ENCODE assay signal across 39 mouse cellular contexts in the genomic region with DNA sequence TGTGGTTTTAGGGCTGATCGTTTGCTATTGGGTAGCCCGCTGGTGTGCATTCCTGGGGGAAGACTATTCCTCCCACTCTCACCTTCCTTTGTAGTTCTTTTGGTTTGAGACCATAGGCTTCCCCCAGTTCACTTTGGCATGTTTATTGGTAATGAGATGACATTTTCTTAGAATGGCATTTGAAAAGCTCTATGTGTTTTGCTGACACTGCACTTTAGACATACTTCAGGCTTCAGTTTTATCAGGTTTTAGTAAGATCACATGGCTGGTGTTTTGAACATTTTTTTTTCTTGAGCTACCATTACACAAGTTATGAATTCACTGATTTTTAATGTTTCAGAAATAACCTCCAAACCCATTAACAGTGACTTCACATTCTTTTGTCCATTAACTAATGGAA. TPM values are rescaled to one million over a fixed set of nuclear protein-coding genes. Genes with fewer than 3 reads are reported as not detected.
"Had no signal": no experiment of that assay in that cellular context is flagged by ENCODE, and none has a peak within 500 bp of the region (broad histone marks: within the 10 kb centered on the region; RNA-seq: fewer than 3 reads in every experiment).

No protein-coding gene starts in this region.

- H3K4me3 ChIP-seq: embryonic facial prominence, embryonic 10.5 days; embryonic facial prominence, embryonic 12.5 days; embryonic facial prominence, embryonic 13.5 days; embryonic facial prominence, embryonic 15.5 days; erythroblast, embryonic 14.5 days; forebrain, embryonic 10.5 days; forebrain, embryonic 12.5 days; forebrain, embryonic 13.5 days; forebrain, embryonic 15.5 days; gastrocnemius, adult 2 months; heart, adult 2 months; heart, embryonic 10.5 days had no signal

- H3K36me3 ChIP-seq: embryonic facial prominence, embryonic 10.5 days; embryonic facial prominence, embryonic 12.5 days; embryonic facial prominence, embryonic 13.5 days; embryonic facial prominence, embryonic 15.5 days; forebrain, embryonic 10.5 days; forebrain, embryonic 12.5 days; forebrain, embryonic 15.5 days; heart, embryonic 10.5 days had no signal

- H3K27me3 ChIP-seq: embryonic facial prominence, embryonic 12.5 days; embryonic facial prominence, embryonic 13.5 days; embryonic facial prominence, embryonic 15.5 days; forebrain, embryonic 12.5 days; forebrain, embryonic 13.5 days; forebrain, embryonic 15.5 days had no signal

- H3K9ac ChIP-seq: embryonic facial prominence, embryonic 12.5 days; embryonic facial prominence, embryonic 13.5 days; embryonic facial prominence, embryonic 15.5 days; forebrain, embryonic 12.5 days; forebrain, embryonic 13.5 days; forebrain, embryonic 15.5 days; forebrain, postnatal 0 days had no signal

- H3K4me1 ChIP-seq: embryonic facial prominence, embryonic 10.5 days; embryonic facial prominence, embryonic 12.5 days; embryonic facial prominence, embryonic 13.5 days; forebrain, embryonic 10.5 days; forebrain, embryonic 12.5 days; forebrain, embryonic 13.5 days; forebrain, embryonic 15.5 days; heart, embryonic 10.5 days had no signal

- DNase-seq: cerebellum, adult 9-11 months; cerebellum, postnatal 10 days; cerebellum, postnatal 14 days; cerebellum, postnatal 25 days; cerebellum, postnatal 36 days; embryo, embryonic 11 days; forebrain, postnatal 0 days; gastrocnemius, adult 2 months; gastrocnemius, postnatal 10 days; gastrocnemius, postnatal 14 days; gastrocnemius, postnatal 25 days; gastrocnemius, postnatal 36 days; heart, adult 11 months; heart, adult 18-20 months; heart, adult 2 months had no signal

- H3K27ac ChIP-seq: embryonic facial prominence, embryonic 10.5 days; embryonic facial prominence, embryonic 12.5 days; embryonic facial prominence, embryonic 13.5 days; embryonic facial prominence, embryonic 15.5 days; forebrain, embryonic 10.5 days; forebrain, embryonic 12.5 days; forebrain, embryonic 13.5 days; forebrain, embryonic 15.5 days; gastrocnemius, adult 2 months; heart, adult 2 months; heart, embryonic 10.5 days had no signal

- H3K4me2 ChIP-seq: embryonic facial prominence, embryonic 12.5 days; embryonic facial prominence, embryonic 13.5 days; embryonic facial prominence, embryonic 15.5 days; forebrain, embryonic 12.5 days; forebrain, embryonic 13.5 days; forebrain, embryonic 15.5 days had no signal

- H3K9me3 ChIP-seq: embryonic facial prominence, embryonic 10.5 days; embryonic facial prominence, embryonic 12.5 days; embryonic facial prominence, embryonic 13.5 days; embryonic facial prominence, embryonic 15.5 days; forebrain, embryonic 10.5 days; forebrain, embryonic 12.5 days; forebrain, embryonic 13.5 days; forebrain, embryonic 15.5 days; heart, embryonic 10.5 days had no signal

RNA-seq across cellular contexts. Expression of a gene that starts 21.0 kb away (rescaled TPM):
- total RNA-seq: common myeloid progenitor, adult 5-6 weeks; forebrain, postnatal 0 days; gastrocnemius, adult 18-20 months; gastrocnemius, adult 2 months; gastrocnemius, adult 8-10 months; gastrocnemius, postnatal 10 days; gastrocnemius, postnatal 14 days; gastrocnemius, postnatal 25 days; gastrocnemius, postnatal 36 days; gastrocnemius, postnatal 4 days; granulocyte monocyte progenitor cell, adult 5-6 weeks; heart, adult 18-20 months; heart, adult 2 months; heart, adult 8-10 months had no signal
- polyA plus RNA-seq: cortical plate, adult 2 months; embryonic facial prominence, embryonic 10.5 days; embryonic facial prominence, embryonic 11.5 days; embryonic facial prominence, embryonic 12.5 days; embryonic facial prominence, embryonic 13.5 days; embryonic facial prominence, embryonic 14.5 days; forebrain, embryonic 10.5 days; forebrain, embryonic 11.5 days; forebrain, embryonic 12.5 days; forebrain, embryonic 13.5 days; forebrain, embryonic 14.5 days; forebrain, embryonic 15.5 days; forebrain, embryonic 16.5 days; forebrain, postnatal 0 days; frontal cortex, adult 2 months; gonadal fat pad, adult 2 months; heart, adult 2 months; heart, embryonic 10.5 days had no signal

RNA-seq across cellular contexts. Expression of a gene that starts 50.3 kb away (rescaled TPM):
- total RNA-seq: common myeloid progenitor, adult 5-6 weeks; forebrain, postnatal 0 days; gastrocnemius, adult 18-20 months; gastrocnemius, adult 2 months; gastrocnemius, adult 8-10 months; gastrocnemius, postnatal 10 days; gastrocnemius, postnatal 14 days; gastrocnemius, postnatal 25 days; gastrocnemius, postnatal 36 days; gastrocnemius, postnatal 4 days; granulocyte monocyte progenitor cell, adult 5-6 weeks; heart, adult 18-20 months; heart, adult 2 months; heart, adult 8-10 months had no signal
- polyA plus RNA-seq: cortical plate, adult 2 months; embryonic facial prominence, embryonic 10.5 days; embryonic facial prominence, embryonic 11.5 days; embryonic facial prominence, embryonic 12.5 days; erythroblast, embryonic 14.5 days; forebrain, embryonic 10.5 days; forebrain, embryonic 11.5 days; forebrain, embryonic 12.5 days; forebrain, embryonic 13.5 days; forebrain, embryonic 14.5 days; forebrain, embryonic 15.5 days; forebrain, embryonic 16.5 days; forebrain, postnatal 0 days; frontal cortex, adult 2 months; gonadal fat pad, adult 2 months; heart, adult 2 months; heart, embryonic 10.5 days had no signal
